Mouse (Mus musculus): ENCODE data around the gene Slc10a2.

DNA sequence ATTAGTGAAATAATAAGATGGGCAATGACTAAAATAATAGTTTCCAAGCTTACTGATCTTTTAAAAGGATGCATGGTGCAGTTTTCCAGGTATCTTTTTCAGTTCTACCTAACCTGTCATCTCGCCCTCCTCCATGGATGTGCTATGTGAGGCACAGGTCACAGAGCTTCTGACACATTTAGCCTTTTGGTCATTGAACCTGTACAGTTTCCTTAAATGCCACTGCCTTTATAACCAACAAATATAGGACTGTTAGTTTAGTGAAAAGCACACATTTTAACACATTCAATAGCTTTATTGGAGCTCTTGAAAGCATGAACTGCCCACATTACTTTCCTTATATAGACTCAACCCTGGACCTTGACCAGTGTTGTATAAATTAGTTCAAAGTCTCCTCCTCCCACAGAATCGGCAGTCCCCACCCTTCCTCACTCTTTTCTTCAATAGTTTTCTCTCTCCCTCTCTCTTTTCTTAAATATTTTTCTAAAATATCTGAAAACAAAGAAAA is 24.2 kb upstream of the Slc10a2 start:
- TF ChIP-seq CTCF (IDR thresholded peaks at IDR 0.05; ENCODE audit: borderline replicate concordance, insufficient read depth, low read length) (no peak), POLR2A (IDR thresholded peaks at IDR 0.05; ENCODE audit: low read depth, low read length) (no peak)

Measured in embryonic fibroblast, embryonic 13.5 days (primary cell).